Mouse (Mus musculus) megakaryocyte-erythroid progenitor cell, adult 5 weeks (primary cell): Measurements from ENCODE around the gene Olfr427. TPM values are rescaled to one million over a fixed set of nuclear protein-coding genes. Genes with fewer than 3 reads are reported as not detected.

ENCODE experiments used
- polyA plus RNA-seq: library from polyadenylated mRNA; stranded (reverse); fragments of >175 nt; gene quantifications from 2 replicates; pipeline ENCODE4 v1.2.3, GENCODE M21; 2012

Gene Olfr427
- 0.10 TPM in 1 of 2 replicates, not detected in the other for polyA plus RNA-seq

GRCm38 (mm10) chr1:174096591-174096990, at the start of gene Olfr427:
Gene Olfr427 (plus strand): TSS chr1:174096891.

GRCm38 (mm10) chr1:174048893-174049292, 47.8 kb upstream of the Olfr427 start, which contains the start of gene Olfr432:
Gene Olfr432 (plus strand): TSS chr1:174049205.

GRCm38 (mm10) chr1:174066305-174066704, 30.4 kb upstream of the Olfr427 start, which contains the start of gene Olfr430:
Gene Olfr430 (plus strand): TSS chr1:174066605.

GRCm38 (mm10) chr1:174084031-174084430, 12.7 kb upstream of the Olfr427 start, which contains the start of gene Olfr429:
Gene Olfr429 (plus strand): TSS chr1:174084331.

GRCm38 (mm10) chr1:174121062-174121461, 24.4 kb downstream of the Olfr427 start, which contains the start of gene Olfr231:
Gene Olfr231 (minus strand): TSS chr1:174121162.

GRCm38 (mm10) chr1:174131217-174131616, 34.5 kb downstream of the Olfr427 start, which contains the start of gene Olfr424:
Gene Olfr424 (plus strand): TSS chr1:174131517.

Other genes starting within 250 kb of the Olfr427 start
- gene Ifi211, start 183.8 kb upstream of the Olfr427 start, polyA plus RNA-seq = 1.6 and 3.6 TPM in 2 replicates
- gene Mndal, start 154.4 kb upstream of the Olfr427 start, polyA plus RNA-seq = 22.6 and 23.7 TPM in 2 replicates
- 3.7 and 4.4 TPM in 2 replicates for gene Ifi203, start 154.2 kb upstream of the Olfr427 start, polyA plus RNA-seq
- gene Ifi202b, start 114.1 kb upstream of the Olfr427 start, polyA plus RNA-seq = not detected in 2 replicates
- 0.77 and 1.0 TPM in 2 replicates for gene Ifi205, start 65.1 kb upstream of the Olfr427 start, polyA plus RNA-seq
- not detected in 2 replicates for gene Olfr433, start 56.2 kb upstream of the Olfr427 start, polyA plus RNA-seq
- not detected in 2 replicates for gene Olfr432, start 47.7 kb upstream of the Olfr427 start, polyA plus RNA-seq
- gene Olfr430, start 30.3 kb upstream of the Olfr427 start, polyA plus RNA-seq = not detected in 2 replicates
- gene Olfr429, start 12.6 kb upstream of the Olfr427 start, polyA plus RNA-seq = not detected in 2 replicates
- 0.02 TPM in 1 of 2 replicates, not detected in the other for gene Olfr231, start 24.3 kb downstream of the Olfr427 start, polyA plus RNA-seq
- gene Olfr424, start 34.6 kb downstream of the Olfr427 start, polyA plus RNA-seq = not detected in 2 replicates
- gene Olfr420, start 58.7 kb downstream of the Olfr427 start, polyA plus RNA-seq = not detected in 2 replicates
- 0.28 and 0.40 TPM in 2 replicates for gene Spta1, start 75.9 kb downstream of the Olfr427 start, polyA plus RNA-seq
- gene Olfr419, start 155.2 kb downstream of the Olfr427 start, polyA plus RNA-seq = not detected in 2 replicates
- gene Mptx1, start 233.6 kb downstream of the Olfr427 start, polyA plus RNA-seq = not detected in 2 replicates